Mouse (Mus musculus) megakaryocyte, embryonic 14.5 days (primary cell): ENCODE results near the gene Siah1a. TPM values are rescaled to one million over a fixed set of nuclear protein-coding genes. Genes with fewer than 3 reads are reported as not detected.

Experiments used
- H3K27me3 ChIP-seq: replicated peaks from 2 replicates; pipeline ENCODE3; 2012; ENCODE audit warnings: inconsistent platforms
- H3K36me3 ChIP-seq: replicated peaks from 2 replicates; pipeline ENCODE3; 2012; ENCODE audit warnings: low read length, inconsistent platforms, mixed read lengths
- H3K4me1 ChIP-seq: 2 replicates; pipeline ENCODE4 v1.6.1; 2012; ENCODE audit warnings: inconsistent platforms
- H3K4me3 ChIP-seq: replicated peaks from 2 replicates; pipeline ENCODE3; 2012; ENCODE audit warnings: moderate library complexity, mild to moderate bottlenecking, inconsistent platforms
- H3K9me3 ChIP-seq: 2 replicates; pipeline ENCODE4 v1.6.1; 2012; ENCODE audit warnings: inconsistent platforms
- FLI1 ChIP-seq: IDR thresholded peaks from 2 replicates; pipeline ENCODE4 v1.6.1; 2012; ENCODE audit warnings: low read length, inconsistent platforms, mixed read lengths
- GATA1 ChIP-seq: IDR thresholded peaks from 3 replicates; pipeline ENCODE4 v1.6.1; 2012; ENCODE audit warnings: mixed read lengths, low read length, inconsistent platforms, borderline replicate concordance
- polyA plus RNA-seq: library from polyadenylated mRNA; stranded (reverse); fragments of >175 nt; gene quantifications from 2 replicates; pipeline ENCODE4 v1.2.3, GENCODE M21; 2012; ENCODE audit warnings: low replicate concordance; ENCODE audit not compliant: insufficient read depth

Gene Siah1a
- polyA plus RNA-seq: 2.3 and 3.1 TPM in 2 replicates

DNA sequence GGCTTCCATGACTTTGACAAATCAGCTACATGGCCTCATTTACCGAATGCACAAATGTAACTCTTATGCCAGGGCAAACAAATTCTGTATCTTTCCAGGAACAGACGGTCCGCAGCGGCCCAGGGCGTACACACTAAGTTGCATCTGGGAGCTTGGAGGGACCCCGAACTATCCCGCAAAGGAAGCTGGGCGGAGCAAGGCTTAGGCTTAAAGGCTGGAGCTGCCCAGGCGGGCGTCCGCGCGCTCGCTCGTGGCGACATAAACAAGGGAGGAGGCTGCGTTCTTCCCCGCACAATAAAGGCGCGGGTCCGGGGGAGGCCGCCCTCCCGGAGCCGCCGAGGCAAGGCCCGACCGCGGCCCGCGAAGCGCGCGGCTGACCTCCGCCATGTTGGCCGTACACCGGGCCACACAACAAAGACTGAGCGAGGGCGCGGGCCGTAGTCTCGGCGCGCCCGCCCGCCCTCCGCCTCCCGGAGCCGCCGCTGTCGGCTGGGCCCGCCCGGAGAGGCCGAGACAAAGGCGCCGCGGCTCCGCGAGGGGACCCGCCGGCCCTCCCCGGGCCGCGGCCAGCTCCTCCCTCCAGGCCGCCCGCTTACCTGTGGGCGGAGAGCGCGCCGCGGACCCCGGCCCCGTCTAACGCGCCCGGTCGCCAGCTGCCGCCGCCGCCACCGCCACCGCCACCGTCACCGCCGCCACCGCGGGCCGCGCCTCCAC, at the start of gene Siah1a, which contains the start of gene Gm10638:
Gene Siah1a (minus strand): TSS at position 714 of the 714 bp plus-strand sequence.
Gene Gm10638 (plus strand): TSS at position 479 of the 714 bp plus-strand sequence.
- Histone ChIP-seq H3K4me1 (peaks cover 48% of the 10 kb centered on the region), H3K9me3 (no peaks in the 10 kb centered on the region), H3K27me3 (no peaks in the 10 kb centered on the region), H3K4me3 (peak within 1 kb of the TSS; percentile 97), H3K36me3 (peaks cover 4% of the 10 kb centered on the region)
- TF ChIP-seq FLI1 (no peak), GATA1 (no peak)

DNA sequence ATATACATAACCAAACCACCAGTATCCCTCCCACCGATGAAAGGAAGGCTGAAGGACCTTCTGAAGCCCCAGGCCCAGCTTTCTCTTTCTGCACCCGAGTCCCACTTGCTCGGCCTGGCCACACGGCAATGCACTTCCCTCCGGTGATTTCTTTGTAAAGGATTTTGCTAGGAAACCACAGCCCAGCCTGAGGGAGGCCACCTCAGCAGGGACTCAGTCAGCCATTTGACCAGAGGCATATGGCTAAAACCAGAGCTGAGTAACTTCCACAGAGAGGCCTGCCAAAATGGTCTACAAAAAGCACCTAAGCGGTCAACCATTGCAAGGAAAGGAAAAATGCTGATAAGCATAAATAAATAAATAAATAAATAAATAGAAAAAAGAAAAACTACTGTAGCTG, 49.0 kb upstream of the Siah1a start:
- Histone ChIP-seq H3K9me3 (no peaks in the 10 kb centered on the region), H3K4me3 (no peak overlapping the region), H3K36me3 (no peaks in the 10 kb centered on the region), H3K4me1 (no peaks in the 10 kb centered on the region), H3K27me3 (peaks cover 10% of the 10 kb centered on the region)
- TF ChIP-seq GATA1: no peak
- TF ChIP-seq FLI1: no peak

DNA sequence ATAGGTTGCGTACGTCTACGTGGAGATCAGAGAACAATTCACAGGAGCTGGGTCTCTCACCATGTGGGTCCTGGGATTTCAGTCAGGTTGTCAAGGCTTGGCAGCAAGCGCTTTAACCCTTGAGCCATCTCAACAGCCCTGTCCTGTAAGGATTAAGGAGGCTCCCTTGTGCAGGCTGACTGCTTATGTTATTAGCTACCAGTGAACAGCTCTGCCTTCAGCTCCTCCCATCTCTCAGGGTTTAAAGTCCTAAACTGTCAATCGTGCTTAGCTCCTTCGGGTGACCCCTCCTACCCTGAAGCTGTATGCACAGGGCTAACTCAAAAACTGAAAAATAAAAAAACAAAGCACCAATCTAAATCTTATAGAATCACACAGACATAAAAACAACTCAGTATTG, 45.8 kb upstream of the Siah1a start:
- Histone ChIP-seq H3K9me3 (no peaks in the 10 kb centered on the region), H3K4me1 (peaks cover 12% of the 10 kb centered on the region), H3K36me3 (no peaks in the 10 kb centered on the region), H3K27me3 (peaks cover 14% of the 10 kb centered on the region), H3K4me3 (no peak overlapping the region)
- TF ChIP-seq GATA1 (no peak), FLI1 (no peak)

DNA sequence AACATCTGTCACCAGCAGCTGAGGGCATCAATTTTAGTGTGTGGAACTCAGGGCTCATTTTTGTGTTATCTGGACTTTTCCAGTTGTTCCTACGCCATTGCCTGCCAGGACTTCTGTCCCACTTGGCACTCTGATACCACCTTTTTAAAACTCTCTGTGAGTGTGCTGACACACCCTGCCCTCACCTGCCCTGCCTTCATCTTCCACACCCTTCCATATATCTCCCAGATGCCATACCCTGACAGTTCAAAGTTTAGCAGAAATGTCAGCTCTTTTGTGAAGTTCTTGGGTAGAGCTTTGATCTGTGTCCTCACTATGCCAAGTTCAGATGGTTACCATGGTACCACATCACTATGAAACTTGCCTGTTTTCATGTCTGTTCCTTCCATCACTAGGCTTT, 43.8 kb upstream of the Siah1a start:
- no peak for TF ChIP-seq FLI1
- no peak for TF ChIP-seq GATA1
- Histone ChIP-seq H3K4me1 (peaks cover 23% of the 10 kb centered on the region), H3K36me3 (no peaks in the 10 kb centered on the region), H3K4me3 (no peak overlapping the region), H3K27me3 (peaks cover 14% of the 10 kb centered on the region), H3K9me3 (no peaks in the 10 kb centered on the region)

GRCm38 (mm10) chr8:86787891-86788420, 42.2 kb upstream of the Siah1a start:
- no peak overlapping the region for H3K4me3 ChIP-seq
- H3K9me3 ChIP-seq: no peaks in the 10 kb centered on the region

DNA sequence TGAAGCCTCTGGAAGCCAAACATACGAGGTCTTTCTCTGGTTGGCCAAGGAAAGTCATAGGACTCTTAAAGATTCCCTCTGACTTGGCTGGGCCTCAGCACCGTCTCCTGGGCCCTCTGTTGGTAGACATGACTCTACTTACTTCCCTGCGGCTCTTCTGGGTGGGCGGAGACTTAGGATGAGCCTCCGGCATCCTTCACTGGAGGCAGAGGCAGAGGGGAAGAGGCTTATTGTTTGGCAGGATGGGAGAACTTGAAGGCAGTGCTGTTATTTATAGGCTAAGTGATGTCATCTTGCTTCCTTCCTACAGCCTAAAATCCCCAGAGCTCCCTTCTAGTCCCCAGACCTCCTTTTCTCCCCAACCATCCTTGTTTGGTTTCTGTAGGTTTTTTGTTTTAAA, 40.8 kb upstream of the Siah1a start:
- H3K36me3 ChIP-seq: no peaks in the 10 kb centered on the region
- no peaks in the 10 kb centered on the region for H3K9me3 ChIP-seq
- no peak for TF ChIP-seq FLI1
- H3K4me3 ChIP-seq: no peak overlapping the region
- peaks cover 16% of the 10 kb centered on the region for H3K27me3 ChIP-seq
- H3K4me1 ChIP-seq: peaks cover 23% of the 10 kb centered on the region

More at GRCm38 (mm10) chr8:86787891-86788420, 42.2 kb upstream of the Siah1a start:
- TF ChIP-seq FLI1 (no peak), GATA1 (no peak)
- Histone ChIP-seq H3K4me1 (peaks cover 23% of the 10 kb centered on the region), H3K36me3 (no peaks in the 10 kb centered on the region), H3K27me3 (peaks cover 15% of the 10 kb centered on the region)

DNA sequence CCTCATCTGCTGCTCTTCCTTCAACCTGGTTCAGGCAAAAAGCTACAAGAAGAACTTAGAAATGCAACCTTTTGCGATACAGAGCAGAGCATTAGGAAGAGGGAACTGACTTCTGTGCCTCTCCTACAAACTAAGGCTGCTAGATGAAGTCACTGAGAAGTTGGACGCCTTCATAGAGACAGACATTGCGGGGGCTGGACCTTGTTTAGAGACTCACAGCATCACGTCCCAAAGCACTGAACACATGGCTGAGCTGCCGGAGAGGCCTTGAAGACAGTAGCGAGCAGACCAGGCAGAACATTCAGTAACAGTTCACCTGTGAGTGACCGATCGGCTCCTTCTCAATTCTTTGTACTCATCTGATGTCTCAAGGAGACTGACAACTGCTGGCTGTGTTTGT, 35.4 kb upstream of the Siah1a start:
- no peaks in the 10 kb centered on the region for H3K36me3 ChIP-seq
- no peak overlapping the region for H3K4me3 ChIP-seq
- H3K9me3 ChIP-seq: no peaks in the 10 kb centered on the region
- H3K4me1 ChIP-seq: peaks cover 17% of the 10 kb centered on the region
- H3K27me3 ChIP-seq: peaks cover 7% of the 10 kb centered on the region
- TF ChIP-seq FLI1 (no peak), GATA1 (no peak)

- no peak for TF ChIP-seq GATA1
- TF ChIP-seq FLI1: no peak
- Histone ChIP-seq H3K4me1 (peaks cover 15% of the 10 kb centered on the region), H3K4me3 (no peak overlapping the region), H3K9me3 (no peaks in the 10 kb centered on the region), H3K27me3 (peaks cover 7% of the 10 kb centered on the region), H3K36me3 (no peaks in the 10 kb centered on the region)
Measured at GRCm38 (mm10) chr8:86779207-86779606, 33.5 kb upstream of the Siah1a start.

DNA sequence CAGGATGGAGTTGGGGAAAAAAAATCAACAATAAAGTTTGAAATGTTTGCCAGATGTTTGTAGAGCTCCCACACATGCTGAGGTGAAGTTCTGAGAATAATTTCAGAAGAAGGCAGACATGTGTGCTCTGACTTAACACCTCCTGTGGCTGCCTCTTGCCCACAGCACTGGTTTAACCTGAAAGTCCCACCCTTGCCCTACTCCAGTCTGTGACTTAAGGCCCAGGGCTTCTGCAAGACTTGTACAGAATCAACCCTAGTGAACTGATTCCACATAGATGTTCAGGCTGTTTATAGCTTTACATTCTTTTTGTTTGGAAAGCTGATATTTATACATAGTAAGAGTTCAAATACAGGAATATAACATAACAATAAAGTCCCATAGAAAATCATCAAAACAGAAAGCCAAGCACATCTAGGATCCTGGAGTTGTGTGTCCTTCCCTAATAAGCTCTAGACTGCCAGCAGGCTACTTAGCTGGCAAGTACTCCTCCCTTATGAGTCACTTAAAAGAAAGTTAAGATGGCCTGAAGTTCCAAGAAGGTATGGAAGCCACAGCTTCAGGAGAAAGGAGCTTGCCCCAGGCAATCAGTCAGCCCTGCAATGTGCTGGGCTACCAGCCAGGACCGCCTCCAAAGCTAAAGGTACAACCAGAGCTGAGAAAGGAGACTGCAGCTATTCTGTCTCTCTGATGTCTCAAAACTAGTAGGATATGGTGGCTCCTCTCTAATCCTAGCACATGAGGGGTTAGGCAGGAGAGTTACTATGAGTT, 24.4 kb upstream of the Siah1a start:
- Histone ChIP-seq H3K4me1 (peaks cover 27% of the 10 kb centered on the region), H3K36me3 (no peaks in the 10 kb centered on the region), H3K9me3 (no peaks in the 10 kb centered on the region), H3K4me3 (no peak overlapping the region), H3K27me3 (peaks cover 14% of the 10 kb centered on the region)
- TF ChIP-seq FLI1 (no peak), GATA1 (no peak)

DNA sequence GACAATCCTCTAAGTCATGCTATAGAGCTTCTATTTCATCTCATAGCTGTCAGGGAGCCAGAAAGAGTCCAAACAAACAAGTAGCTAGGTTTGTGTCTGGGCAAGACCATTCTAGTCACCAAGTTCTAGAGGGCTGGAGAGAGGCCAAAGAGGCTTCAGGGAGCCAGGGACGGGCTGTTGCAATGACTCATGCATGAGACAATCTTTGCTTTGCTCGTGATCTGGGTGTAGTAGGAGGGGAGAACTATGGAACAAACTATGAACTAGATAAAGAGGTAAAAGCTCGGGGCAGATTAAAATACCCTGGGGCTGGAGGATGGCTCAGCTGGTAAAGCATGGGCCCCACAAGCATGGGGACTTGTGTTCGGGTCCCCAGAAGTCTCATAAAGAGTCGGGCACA, 22.8 kb upstream of the Siah1a start:
- no peak overlapping the region for H3K4me3 ChIP-seq
- H3K4me1 ChIP-seq: peaks cover 22% of the 10 kb centered on the region
- peaks cover 20% of the 10 kb centered on the region for H3K27me3 ChIP-seq
- TF ChIP-seq FLI1 (no peak), GATA1 (no peak)
- no peaks in the 10 kb centered on the region for H3K9me3 ChIP-seq
- no peaks in the 10 kb centered on the region for H3K36me3 ChIP-seq
